Mouse (Mus musculus) limb, embryonic 12.5 days (tissue): ENCODE results near the gene Arhgef19. TPM values are rescaled to one million over a fixed set of nuclear protein-coding genes. Genes with fewer than 3 reads are reported as not detected.
A peak's percentile ranks its signal among the peaks of the same experiment; 100 is the strongest.

ENCODE experiments used
- ATAC-seq: fragments of 200-750 bp; cut with Nextera tagmentation; 2 replicates; pipeline ENCODE4 v1.8.0; 2017; ENCODE audit warnings: low read depth, moderate TSS enrichment; ENCODE audit not compliant: insufficient number of reproducible peaks, insufficient read depth, low FRiP score, low TSS enrichment
- H3K27ac ChIP-seq: fragments of 300-500 bp; sonication (generic); 2 replicates; pipeline ENCODE4 v1.5.1; 2016; ENCODE audit warnings: mild to moderate bottlenecking, moderate library complexity
- H3K27me3 ChIP-seq: fragments of 300-500 bp; sonication (generic); 2 replicates; pipeline ENCODE4 v1.6.1; 2016; ENCODE audit warnings: mild to moderate bottlenecking, moderate library complexity
- H3K36me3 ChIP-seq: fragments of 300-500 bp; sonication (generic); 2 replicates; pipeline ENCODE4 v1.6.1; 2016; ENCODE audit warnings: mild to moderate bottlenecking, moderate library complexity
- H3K4me1 ChIP-seq: fragments of 300-500 bp; sonication (generic); replicated peaks from 2 replicates; pipeline ENCODE4 v1.6.1; 2016
- H3K4me2 ChIP-seq: fragments of 300-500 bp; sonication (generic); 2 replicates; pipeline ENCODE4 v1.6.1; 2016; ENCODE audit warnings: mild to moderate bottlenecking, moderate library complexity
- H3K4me3 ChIP-seq: fragments of 300-500 bp; sonication (generic); replicated peaks from 2 replicates; pipeline ENCODE4 v1.5.1; 2016; ENCODE audit warnings: mild to moderate bottlenecking
- H3K9ac ChIP-seq: fragments of 300-500 bp; sonication (generic); replicated peaks from 2 replicates; pipeline ENCODE4 v1.6.1; 2016; ENCODE audit warnings: mild to moderate bottlenecking, moderate library complexity
- H3K9me3 ChIP-seq: fragments of 300-500 bp; sonication (generic); 2 replicates; pipeline ENCODE4 v1.6.1; 2016; ENCODE audit warnings: mild to moderate bottlenecking, moderate library complexity
- WGBS: fragments of 180-500 bp; shearing (Covaris S2); methylation state at CpG from one replicate; pipeline ENCODE4 v1.1.7; 2016; 5-methylcytosine and 5-hydroxymethylcytosine counted together
- polyA plus RNA-seq: library from polyadenylated mRNA; unstranded; fragments of >200 nt; fragmentation: Nextera tagmentation; extraction: Ambion mirVana; gene quantifications from 2 replicates; pipeline ENCODE4 v1.2.1, GENCODE M21; 2016

Arhgef19 gene
- polyA plus RNA-seq, 1 experiment from 2014 or later: 9.1 TPM

DNA sequence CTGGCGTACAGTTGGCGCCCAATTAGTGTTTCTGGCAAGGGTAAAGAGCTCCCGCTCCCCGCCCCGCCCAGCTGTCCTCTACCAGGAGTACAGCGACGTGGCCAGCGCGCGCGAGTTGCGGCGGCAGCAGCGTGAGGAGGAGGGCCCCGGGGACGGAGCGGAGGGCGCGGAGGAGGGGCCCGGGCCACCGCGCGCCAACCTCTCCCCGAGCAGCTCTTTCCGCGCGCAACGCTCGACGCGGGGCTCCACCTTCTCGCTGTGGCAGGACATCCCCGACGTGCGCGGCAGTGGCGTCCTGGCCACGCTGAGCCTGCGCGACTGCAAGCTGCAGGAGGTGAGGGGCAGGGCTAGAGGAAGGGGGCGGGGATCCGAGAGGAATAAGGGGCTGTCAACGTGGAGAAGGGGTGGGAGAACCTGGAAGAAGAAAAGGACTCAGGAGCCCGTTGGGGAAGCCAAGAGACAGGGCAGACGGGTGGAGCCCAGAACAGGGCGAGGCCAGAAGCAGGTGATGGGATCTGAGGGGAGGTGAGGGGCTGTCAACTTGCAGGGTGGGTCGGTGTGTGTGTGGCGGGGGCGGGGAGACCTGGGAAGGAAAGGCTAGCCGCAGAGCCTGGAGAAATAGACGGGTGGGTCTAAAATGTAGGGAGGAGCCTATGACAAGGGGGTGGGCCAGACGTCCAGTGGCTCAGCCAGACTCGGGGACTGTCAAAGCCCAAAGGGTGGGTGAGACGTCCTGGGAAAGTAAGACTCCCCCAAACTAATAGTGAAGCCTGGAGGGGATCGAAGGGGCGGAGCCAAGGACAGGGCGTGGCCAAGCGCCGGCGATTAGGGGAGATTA lies 8.7 kb downstream of the Arhgef19 start:
- 1% methylated on average over 60 of the region's 60 CpGs for whole genome bisulfite sequencing
- Histone ChIP-seq H3K4me1 (peaks cover 49% of the 10 kb centered on the region), H3K27ac (no peak overlapping the region)

GRCm38 (mm10) chr4:141248614-141248978 lies 9.3 kb downstream of the Arhgef19 start:
- Histone ChIP-seq H3K27me3 (peaks cover 85% of the 10 kb centered on the region), H3K9ac (no peak overlapping the region), H3K27ac (no peak overlapping the region), H3K4me1 (peaks cover 46% of the 10 kb centered on the region), H3K36me3 (0 out of 2 replicates have a peak, but pooled peaks cover 3% of the 10 kb centered on the region), H3K9me3 (no peaks in the 10 kb centered on the region), H3K4me2 (peak overlapping the region; percentile 70), H3K4me3 (peak overlapping the region; percentile 51)
- WGBS: 5% methylated on average over 11 of the region's 11 CpGs
- no peak for ATAC-seq

More for the DNA sequence above, 8.7 kb downstream of the Arhgef19 start:
- Histone ChIP-seq H3K27me3 (peaks cover 91% of the 10 kb centered on the region), H3K9me3 (no peaks in the 10 kb centered on the region), H3K4me2 (peak overlapping the region; percentile 70), H3K9ac (peak overlapping the region; percentile 46), H3K36me3 (0 out of 2 replicates have a peak, but pooled peaks cover 3% of the 10 kb centered on the region), H3K4me3 (peak overlapping the region; percentile 51)
- peak; percentile 37; the same call in 1 of the 2 replicates for ATAC-seq

DNA sequence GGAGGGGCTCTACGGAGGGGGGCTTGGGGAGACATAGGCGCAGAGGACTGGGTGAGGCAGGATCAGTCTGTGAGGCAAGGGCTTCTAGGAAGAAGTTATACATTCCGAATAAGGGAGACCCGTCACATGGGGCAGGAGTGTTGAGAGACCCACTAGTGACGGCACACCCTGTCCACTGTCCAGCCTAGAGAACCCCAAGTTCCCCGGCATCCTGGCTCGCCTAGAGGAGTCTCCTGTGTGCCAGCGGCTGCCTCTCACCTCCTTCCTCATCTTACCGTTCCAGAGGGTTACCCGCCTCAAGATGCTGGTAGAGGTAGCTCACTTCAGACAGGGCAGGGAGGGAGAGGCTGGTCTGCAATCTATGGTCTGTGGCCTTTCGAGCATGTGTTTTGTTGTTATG lies 10.1 kb downstream of the Arhgef19 start:
- Histone ChIP-seq H3K4me1 (peaks cover 44% of the 10 kb centered on the region), H3K4me2 (no peak overlapping the region), H3K27me3 (peaks cover 77% of the 10 kb centered on the region), H3K9ac (no peak overlapping the region), H3K9me3 (no peaks in the 10 kb centered on the region), H3K27ac (no peak overlapping the region), H3K4me3 (no peak overlapping the region), H3K36me3 (peaks cover 3% of the 10 kb centered on the region; the same call in 1 of the 2 replicates)
- 77% methylated on average over 11 of the region's 11 CpGs for WGBS
- no peak for ATAC-seq

DNA sequence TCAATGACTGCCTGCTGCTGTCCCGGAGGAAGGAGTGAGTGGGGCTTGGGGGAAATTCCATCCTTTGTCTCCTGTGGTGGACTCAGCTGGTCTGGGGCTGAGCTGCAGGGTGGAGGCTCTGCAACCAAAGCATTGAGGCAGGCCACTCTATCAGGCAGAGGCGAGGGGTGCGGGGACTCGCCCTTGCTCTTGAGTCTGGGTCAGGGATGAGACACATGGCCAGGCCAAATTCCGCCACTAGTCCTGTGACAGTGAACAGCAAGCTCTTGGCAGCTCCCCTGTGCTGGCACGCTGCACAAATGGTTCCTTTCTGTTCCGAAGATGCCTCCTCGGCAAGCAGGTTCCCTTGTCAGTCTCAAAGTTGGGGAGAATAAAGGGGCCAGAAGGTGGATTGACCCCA lies 11.8 kb downstream of the Arhgef19 start:
- Histone ChIP-seq H3K27ac (no peak overlapping the region), H3K9me3 (no peaks in the 10 kb centered on the region), H3K4me3 (no peak overlapping the region), H3K9ac (no peak overlapping the region), H3K4me2 (no peak overlapping the region), H3K27me3 (peaks cover 60% of the 10 kb centered on the region), H3K36me3 (peaks cover 3% of the 10 kb centered on the region; the same call in 1 of the 2 replicates), H3K4me1 (peaks cover 31% of the 10 kb centered on the region)
- no peak for ATAC-seq
- 76% methylated on average over 8 of the region's 8 CpGs for WGBS

DNA sequence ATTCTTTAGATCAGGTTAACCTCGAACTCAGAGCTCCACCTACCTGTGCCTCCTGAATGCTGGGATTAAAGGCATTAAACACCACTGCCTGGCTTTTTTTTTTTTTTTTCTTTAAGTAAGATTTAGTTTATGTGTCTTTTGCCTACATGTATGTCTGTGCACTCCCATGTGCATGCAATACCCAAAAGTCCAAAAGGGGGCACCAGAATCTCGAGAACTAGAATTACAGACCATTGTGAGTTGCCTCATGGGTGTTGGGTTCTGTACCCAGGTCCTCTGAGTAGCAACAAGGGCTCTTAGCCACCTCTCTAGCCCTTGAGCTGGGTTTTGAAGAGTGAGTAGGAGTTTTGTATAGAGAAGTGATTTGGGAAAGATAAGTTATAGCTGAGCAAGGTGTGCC lies 13.3 kb downstream of the Arhgef19 start:
- WGBS: 75% methylated on average over 2 of the region's 2 CpGs
- Histone ChIP-seq H3K4me2 (no peak overlapping the region), H3K4me3 (no peak overlapping the region), H3K9ac (no peak overlapping the region), H3K27me3 (peaks cover 44% of the 10 kb centered on the region), H3K27ac (no peak overlapping the region), H3K4me1 (peaks cover 15% of the 10 kb centered on the region), H3K9me3 (0 out of 2 replicates have a peak, but pooled peaks cover 5% of the 10 kb centered on the region), H3K36me3 (peaks cover 3% of the 10 kb centered on the region; the same call in 1 of the 2 replicates)
- no peak for ATAC-seq

DNA sequence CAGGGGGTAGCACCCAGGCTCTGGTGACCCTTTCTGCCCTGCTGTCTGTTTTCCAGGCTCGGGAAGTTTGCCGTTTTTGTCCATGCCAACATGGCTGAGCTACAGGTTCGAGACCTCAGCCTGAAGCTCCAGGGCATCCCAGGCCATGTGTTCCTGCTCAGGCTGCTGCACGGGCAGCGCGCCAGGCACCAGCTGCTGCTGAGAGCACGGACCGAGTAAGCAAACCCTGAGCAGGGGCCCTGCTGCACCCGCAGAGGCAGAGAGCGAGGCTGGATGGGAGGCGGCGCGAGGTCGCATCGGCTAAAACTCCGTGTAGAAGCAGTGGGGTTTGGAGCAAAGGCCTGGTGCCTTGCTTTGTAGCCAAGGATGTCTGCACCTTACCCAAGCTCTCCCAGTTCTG lies 14.9 kb downstream of the Arhgef19 start:
- no peak overlapping the region for H3K9ac ChIP-seq
- ATAC-seq: no peak

GRCm38 (mm10) chr4:141257440-141257839 lies 18.1 kb downstream of the Arhgef19 start:
- WGBS: 68% methylated on average over 5 of the region's 5 CpGs
- H3K27ac ChIP-seq: no peak overlapping the region

More for the DNA sequence above, 14.9 kb downstream of the Arhgef19 start:
- Histone ChIP-seq H3K9me3 (0 out of 2 replicates have a peak, but pooled peaks cover 6% of the 10 kb centered on the region), H3K4me1 (0 out of 2 replicates have a peak, but pooled peaks cover 5% of the 10 kb centered on the region), H3K36me3 (no peaks in the 10 kb centered on the region; the same call in 1 of the 2 replicates), H3K4me3 (no peak overlapping the region), H3K27ac (no peak overlapping the region), H3K4me2 (no peak overlapping the region), H3K27me3 (peaks cover 28% of the 10 kb centered on the region)
- 78% methylated on average over 16 of the region's 16 CpGs for WGBS

DNA sequence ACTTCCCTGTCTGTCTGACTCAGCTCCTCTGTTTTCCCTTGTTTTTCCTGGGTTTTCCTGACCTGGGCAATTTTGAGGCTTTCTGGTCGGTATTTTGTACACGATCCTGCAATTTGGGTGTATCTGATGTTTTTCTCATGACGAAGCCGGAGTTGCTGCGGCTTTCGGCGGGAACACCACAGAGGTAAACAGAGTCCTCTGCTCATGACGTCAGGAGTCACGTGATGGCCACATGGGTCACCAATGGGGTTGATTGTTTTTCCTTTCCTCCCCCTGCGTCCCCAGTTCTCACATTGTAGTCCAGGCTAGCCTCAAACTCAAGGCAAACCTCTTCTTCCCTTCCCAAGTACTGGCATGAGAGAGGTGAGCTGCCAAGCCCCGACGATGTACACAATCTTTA lies 20.1 kb downstream of the Arhgef19 start:
- 81% methylated on average over 12 of the region's 12 CpGs for WGBS
- Histone ChIP-seq H3K9ac (no peak overlapping the region), H3K4me1 (0 out of 2 replicates have a peak, but pooled peaks cover 3% of the 10 kb centered on the region), H3K4me3 (no peak overlapping the region), H3K27me3 (no peaks in the 10 kb centered on the region; the same call in 1 of the 2 replicates), H3K36me3 (no peaks in the 10 kb centered on the region; the same call in 1 of the 2 replicates), H3K4me2 (no peak overlapping the region), H3K27ac (no peak overlapping the region), H3K9me3 (peaks cover 11% of the 10 kb centered on the region; the same call in 1 of the 2 replicates)
- no peak for ATAC-seq

More at GRCm38 (mm10) chr4:141257440-141257839, 18.1 kb downstream of the Arhgef19 start:
- peaks cover 11% of the 10 kb centered on the region; the same call in 1 of the 2 replicates for H3K9me3 ChIP-seq
- no peak overlapping the region for H3K9ac ChIP-seq
- ATAC-seq: no peak
- no peaks in the 10 kb centered on the region; the same call in 1 of the 2 replicates for H3K36me3 ChIP-seq
- 0 out of 2 replicates have a peak, but pooled peaks cover 5% of the 10 kb centered on the region for H3K4me1 ChIP-seq
- H3K4me2 ChIP-seq: no peak overlapping the region
- peaks cover 2% of the 10 kb centered on the region; the same call in 1 of the 2 replicates for H3K27me3 ChIP-seq
- H3K4me3 ChIP-seq: no peak overlapping the region

DNA sequence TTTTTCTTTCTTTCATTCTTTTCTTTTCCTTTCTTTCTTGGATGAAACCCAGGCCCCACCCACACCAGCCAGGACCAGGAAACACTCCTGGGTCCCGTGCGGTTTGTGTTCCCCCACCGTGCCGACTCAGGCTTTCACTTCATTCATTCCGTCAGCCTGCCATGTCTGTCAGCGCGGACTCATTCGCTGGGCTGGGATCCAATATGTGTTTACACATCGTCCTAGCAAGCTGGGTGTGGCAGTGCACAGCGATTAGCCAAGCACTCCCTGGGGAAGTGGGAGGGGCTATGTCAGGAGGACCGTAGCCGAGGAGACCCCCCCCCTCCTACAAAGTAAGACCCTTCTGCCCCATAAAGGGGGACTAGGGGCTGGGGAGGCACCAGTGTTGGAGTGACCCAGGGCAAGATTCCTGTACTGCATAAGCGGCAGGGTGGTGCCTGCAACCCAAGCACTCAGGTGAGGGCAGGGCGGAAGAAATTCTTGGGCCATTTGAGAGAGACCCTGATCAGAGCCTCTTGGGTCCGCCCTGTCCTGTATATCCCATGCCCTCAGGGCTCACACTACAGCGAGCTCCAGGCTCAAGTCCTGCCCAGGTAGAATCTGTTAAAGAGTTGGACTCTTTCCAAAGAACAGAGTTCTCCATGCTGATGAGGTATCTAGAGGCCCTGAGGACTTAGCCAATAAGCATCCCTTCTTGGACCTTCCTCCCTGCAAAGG lies 20.9 kb downstream of the Arhgef19 start:
- H3K4me2 ChIP-seq: no peak overlapping the region
- H3K27ac ChIP-seq: no peak overlapping the region
- H3K4me1 ChIP-seq: no peaks in the 10 kb centered on the region
- H3K36me3 ChIP-seq: no peaks in the 10 kb centered on the region
- no peak overlapping the region for H3K9ac ChIP-seq
- H3K4me3 ChIP-seq: no peak overlapping the region
- 71% methylated on average over 16 of the region's 16 CpGs for WGBS
- ATAC-seq: peak; percentile 16; the same call in 1 of the 2 replicates
- H3K9me3 ChIP-seq: peaks cover 11% of the 10 kb centered on the region; the same call in 1 of the 2 replicates
- H3K27me3 ChIP-seq: no peaks in the 10 kb centered on the region; the same call in 1 of the 2 replicates

GRCm38 (mm10) chr4:141262906-141263637 lies 23.8 kb downstream of the Arhgef19 start:
- ATAC-seq: no peak
- 75% methylated on average over 10 of the region's 10 CpGs for WGBS
- no peak overlapping the region for H3K9ac ChIP-seq

More at GRCm38 (mm10) chr4:141262906-141263637, 23.8 kb downstream of the Arhgef19 start:
- Histone ChIP-seq H3K4me2 (no peak overlapping the region), H3K36me3 (no peaks in the 10 kb centered on the region), H3K4me3 (no peak overlapping the region), H3K27ac (no peak overlapping the region), H3K4me1 (no peaks in the 10 kb centered on the region), H3K27me3 (no peaks in the 10 kb centered on the region; the same call in 1 of the 2 replicates), H3K9me3 (peaks cover 8% of the 10 kb centered on the region)
